Mouse (Mus musculus) lung, embryonic 16.5 days (tissue): ENCODE data around the gene Npat. TPM values are rescaled to one million over a fixed set of nuclear protein-coding genes. Genes with fewer than 3 reads are reported as not detected.

Experiments
- ATAC-seq: fragments of 200-750 bp; cut with Nextera tagmentation; 2 replicates; pipeline ENCODE4 v1.8.0; 2017; ENCODE audit warnings: low read depth, mild to moderate bottlenecking, moderate library complexity
- H3K27ac ChIP-seq: fragments of 300-500 bp; sonication (generic); 2 replicates; pipeline ENCODE4 v1.5.1; 2014; ENCODE audit warnings: mild to moderate bottlenecking, control low read depth, low read length
- H3K27me3 ChIP-seq: fragments of 300-500 bp; sonication (generic); 2 replicates; pipeline ENCODE4 v1.6.1; 2014; ENCODE audit warnings: low read depth, low read length, mixed read lengths; ENCODE audit not compliant: control insufficient read depth, insufficient read depth
- H3K36me3 ChIP-seq: fragments of 300-500 bp; sonication (generic); 2 replicates; pipeline ENCODE4 v1.6.1; 2014; ENCODE audit warnings: low read length; ENCODE audit not compliant: control insufficient read depth, insufficient read depth
- H3K4me1 ChIP-seq: fragments of 300-500 bp; sonication (generic); replicated peaks from 2 replicates; pipeline ENCODE4 v1.6.1; 2014; ENCODE audit warnings: low read length, mixed read lengths; ENCODE audit not compliant: control insufficient read depth, insufficient read depth
- H3K4me2 ChIP-seq: fragments of 300-500 bp; sonication (generic); 2 replicates; pipeline ENCODE4 v1.6.1; 2014; ENCODE audit warnings: low read depth, low read length, control low read depth
- H3K4me3 ChIP-seq: fragments of 300-500 bp; sonication (generic); 2 replicates; pipeline ENCODE4 v1.5.1; 2014; ENCODE audit warnings: mild to moderate bottlenecking, low read length, control low read depth
- H3K9ac ChIP-seq: fragments of 300-500 bp; sonication (generic); 2 replicates; pipeline ENCODE4 v1.6.1; 2014; ENCODE audit warnings: low read length, control low read depth
- H3K9me3 ChIP-seq: fragments of 300-500 bp; sonication (generic); 2 replicates; pipeline ENCODE4 v1.6.1; 2016; ENCODE audit warnings: low read length; ENCODE audit not compliant: control insufficient read depth
- WGBS: fragments of 180-500 bp; shearing (Covaris S2); extraction: QIAGEN DNeasy Blood & Tissue Kit; methylation state at CpG from one replicate; pipeline ENCODE4 v1.1.7; 2014; 5-methylcytosine and 5-hydroxymethylcytosine counted together
- polyA plus RNA-seq: library from polyadenylated mRNA; unstranded; fragments of >200 nt; fragmentation: Nextera tagmentation; extraction: Ambion mirVana; gene quantifications from 2 replicates; pipeline ENCODE4 v1.2.1, GENCODE M21; 2015

Npat gene
- polyA plus RNA-seq, 1 experiment from 2014 or later, result 20.2 TPM

DNA sequence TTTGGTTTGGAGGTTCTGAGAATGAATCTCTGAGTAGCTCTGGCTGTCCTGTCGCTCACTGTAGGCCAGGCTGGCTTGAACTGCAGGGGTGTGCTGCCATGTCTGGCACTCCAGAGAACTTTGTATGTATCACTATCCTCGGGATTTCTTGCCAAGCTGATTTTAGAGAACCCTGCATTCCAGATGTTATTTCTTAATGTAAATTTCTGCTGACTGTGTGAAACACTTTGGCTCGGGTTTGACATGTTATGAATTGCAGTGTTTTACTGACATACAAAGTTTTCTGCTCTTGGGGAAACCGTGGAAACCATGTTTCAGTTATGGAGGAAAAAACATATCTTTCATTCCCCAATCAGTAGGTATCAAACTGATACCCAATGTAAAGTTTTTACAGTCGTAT is 38.9 kb downstream of the Npat start:
- Histone ChIP-seq H3K27ac (no peak overlapping the region), H3K4me3 (no peak overlapping the region), H3K4me1 (no peaks in the 10 kb centered on the region), H3K4me2 (no peak overlapping the region), H3K36me3 (peaks cover 19% of the 10 kb centered on the region), H3K9me3 (no peaks in the 10 kb centered on the region), H3K9ac (no peak overlapping the region), H3K27me3 (no peaks in the 10 kb centered on the region)
- ATAC-seq, result no peak
- WGBS, result 69% methylated on average over 5 of the region's 5 CpGs

DNA sequence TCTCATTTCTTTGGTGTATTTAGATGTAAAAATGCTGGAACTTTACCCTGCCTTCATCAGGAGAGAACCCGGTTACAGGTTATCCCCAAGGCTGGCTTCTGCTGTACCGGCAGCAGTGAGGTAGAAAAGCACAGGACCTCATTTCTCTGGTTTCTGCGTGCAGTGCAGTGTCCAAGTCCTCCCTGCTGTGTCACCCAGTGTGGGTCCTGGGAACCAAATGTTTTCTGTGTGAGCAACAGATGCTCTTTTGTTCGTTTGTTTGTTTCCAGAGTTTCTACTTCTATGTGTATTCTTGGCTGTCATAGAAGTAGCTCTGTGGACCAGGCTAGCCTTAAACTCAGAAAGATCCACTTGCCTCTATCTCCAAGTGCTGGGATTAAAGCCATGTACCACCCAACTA is 45.0 kb downstream of the Npat start:
- H3K4me2 ChIP-seq, result no peak overlapping the region
- no peaks in the 10 kb centered on the region for H3K27me3 ChIP-seq
- 82% methylated on average over 4 of the region's 4 CpGs for WGBS
- no peak overlapping the region for H3K27ac ChIP-seq
- ATAC-seq, result no peak
- H3K36me3 ChIP-seq, result peaks cover 39% of the 10 kb centered on the region
- no peaks in the 10 kb centered on the region for H3K9me3 ChIP-seq
- H3K4me1 ChIP-seq, result no peaks in the 10 kb centered on the region
- no peak overlapping the region for H3K9ac ChIP-seq
- H3K4me3 ChIP-seq, result no peak overlapping the region

DNA sequence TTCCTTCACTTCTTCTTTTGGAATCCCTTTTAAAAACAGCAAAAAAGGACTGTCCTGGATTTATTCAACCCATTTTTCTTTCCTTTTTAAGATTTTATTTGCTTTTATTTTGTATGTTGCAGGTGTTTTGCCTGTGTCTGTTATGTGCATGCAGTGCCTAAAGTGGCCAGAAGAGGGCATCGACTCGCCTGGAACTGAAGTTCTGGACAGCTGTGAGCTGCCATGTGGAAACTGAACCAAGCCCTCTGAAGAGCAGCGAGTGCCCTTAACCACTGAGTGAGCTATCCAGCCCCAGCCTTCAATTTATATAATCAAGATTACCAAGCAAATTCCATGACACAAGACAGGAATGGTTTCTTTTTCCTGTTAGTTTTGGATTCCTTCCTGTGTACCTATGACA is 57.9 kb downstream of the Npat start:
- no peaks in the 10 kb centered on the region for H3K4me1 ChIP-seq
- peaks cover 12% of the 10 kb centered on the region for H3K36me3 ChIP-seq
- no peak overlapping the region for H3K9ac ChIP-seq
- H3K27me3 ChIP-seq, result no peaks in the 10 kb centered on the region
- H3K9me3 ChIP-seq, result no peaks in the 10 kb centered on the region
- no peak; the same call in 1 of the 2 replicates for ATAC-seq
- H3K27ac ChIP-seq, result no peak overlapping the region
- 8% methylated on average over 3 of the region's 3 CpGs for WGBS
- H3K4me3 ChIP-seq, result no peak overlapping the region
- H3K4me2 ChIP-seq, result no peak overlapping the region

DNA sequence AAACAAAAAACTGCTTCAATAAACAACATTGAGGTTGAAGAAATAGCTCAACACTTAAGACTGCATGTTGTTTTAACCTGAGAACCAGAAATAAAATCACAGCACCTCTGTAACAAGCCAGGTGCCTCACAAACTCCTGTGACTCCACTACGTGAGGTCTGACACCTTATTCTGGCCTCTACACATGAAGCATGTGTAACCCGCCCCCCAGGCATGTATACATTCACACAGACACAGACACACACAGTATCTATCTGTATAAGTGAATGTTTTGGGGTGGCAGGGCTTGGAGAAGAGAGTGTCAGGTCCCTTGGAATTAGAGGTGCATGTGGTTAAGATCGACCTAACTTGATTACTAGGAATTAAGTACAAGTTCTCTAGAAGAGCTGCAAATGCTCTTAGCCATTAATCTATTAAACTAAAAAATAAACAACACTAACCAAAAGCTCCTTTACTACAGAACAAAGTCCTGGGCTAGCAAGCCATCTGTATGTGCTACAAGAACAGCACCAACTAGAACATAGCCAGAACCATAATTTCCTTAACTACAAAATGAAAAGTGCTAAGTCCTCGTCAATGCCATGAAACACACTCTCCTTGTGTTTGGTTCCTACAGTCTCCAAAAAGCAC is 60.2 kb downstream of the Npat start:
- Histone ChIP-seq H3K27me3 (no peaks in the 10 kb centered on the region), H3K27ac (no peak overlapping the region), H3K4me2 (no peak overlapping the region), H3K9ac (no peak overlapping the region), H3K4me1 (no peaks in the 10 kb centered on the region), H3K9me3 (no peaks in the 10 kb centered on the region), H3K4me3 (no peak overlapping the region), H3K36me3 (peaks cover 11% of the 10 kb centered on the region)
- ATAC-seq, result no peak
- 89% methylated on average over 4 of the region's 4 CpGs for WGBS

- 71% methylated on average over 6 of the region's 6 CpGs for WGBS
- no peak for ATAC-seq
Measured at GRCm38 (mm10) chr9:53598631-53599030, 61.8 kb downstream of the Npat start.

GRCm38 (mm10) chr9:53601541-53601940 is 64.7 kb downstream of the Npat start:
- H3K4me2 ChIP-seq, result no peak overlapping the region
- 84% methylated on average over 2 of the region's 2 CpGs for WGBS
- H3K4me1 ChIP-seq, result peaks cover 8% of the 10 kb centered on the region
- H3K27me3 ChIP-seq, result no peaks in the 10 kb centered on the region
- H3K9ac ChIP-seq, result no peak overlapping the region
- H3K4me3 ChIP-seq, result no peak overlapping the region
- no peak for ATAC-seq
- H3K9me3 ChIP-seq, result no peaks in the 10 kb centered on the region
- H3K27ac ChIP-seq, result no peak overlapping the region
- H3K36me3 ChIP-seq, result peaks cover 5% of the 10 kb centered on the region

More at GRCm38 (mm10) chr9:53598631-53599030, 61.8 kb downstream of the Npat start:
- H3K9ac ChIP-seq, result no peak overlapping the region
- peaks cover 7% of the 10 kb centered on the region for H3K36me3 ChIP-seq
- H3K4me1 ChIP-seq, result peaks cover 4% of the 10 kb centered on the region
- no peak overlapping the region for H3K4me3 ChIP-seq
- H3K27ac ChIP-seq, result no peak overlapping the region
- H3K27me3 ChIP-seq, result no peaks in the 10 kb centered on the region
- H3K9me3 ChIP-seq, result no peaks in the 10 kb centered on the region
- H3K4me2 ChIP-seq, result no peak overlapping the region

- peaks cover 9% of the 10 kb centered on the region for H3K4me1 ChIP-seq
- H3K36me3 ChIP-seq, result no peaks in the 10 kb centered on the region
- H3K9me3 ChIP-seq, result no peaks in the 10 kb centered on the region
- ATAC-seq, result peak; percentile 65; the same call in 1 of the 2 replicates
- H3K27me3 ChIP-seq, result no peaks in the 10 kb centered on the region
- no peak overlapping the region for H3K4me2 ChIP-seq
- H3K4me3 ChIP-seq, result no peak overlapping the region
- WGBS, result 78% methylated on average over 1 of the region's 1 CpGs
- no peak overlapping the region for H3K9ac ChIP-seq
- peak overlapping the region; percentile 50; the same call in 1 of the 2 replicates for H3K27ac ChIP-seq
Measured at GRCm38 (mm10) chr9:53603384-53603783, 66.5 kb downstream of the Npat start.

- no peak overlapping the region for H3K4me2 ChIP-seq
- no peaks in the 10 kb centered on the region for H3K9me3 ChIP-seq
- peak overlapping the region; percentile 50; the same call in 1 of the 2 replicates for H3K27ac ChIP-seq
- no peak for ATAC-seq
- H3K36me3 ChIP-seq, result no peaks in the 10 kb centered on the region
- H3K27me3 ChIP-seq, result no peaks in the 10 kb centered on the region
- 74% methylated on average over 3 of the region's 3 CpGs for WGBS
- peaks cover 12% of the 10 kb centered on the region for H3K4me1 ChIP-seq
- H3K4me3 ChIP-seq, result no peak overlapping the region
- no peak overlapping the region for H3K9ac ChIP-seq
Measured at GRCm38 (mm10) chr9:53603849-53604248, 67.0 kb downstream of the Npat start.

GRCm38 (mm10) chr9:53604954-53605353 is 68.1 kb downstream of the Npat start:
- 90% methylated on average over 5 of the region's 5 CpGs for WGBS
- Histone ChIP-seq H3K4me1 (peaks cover 16% of the 10 kb centered on the region), H3K9ac (no peak overlapping the region), H3K27ac (no peak overlapping the region), H3K9me3 (no peaks in the 10 kb centered on the region), H3K4me3 (no peak overlapping the region), H3K27me3 (no peaks in the 10 kb centered on the region), H3K4me2 (no peak overlapping the region), H3K36me3 (no peaks in the 10 kb centered on the region)
- no peak for ATAC-seq
